Mouse (Mus musculus) adrenal gland, adult 18-20 months (tissue): ENCODE measurements around the gene Ece1. TPM values are rescaled to one million over a fixed set of nuclear protein-coding genes. Genes with fewer than 3 reads are reported as not detected.
A peak's percentile ranks its signal among the peaks of the same experiment; 100 is the strongest.

ENCODE experiments used
- DNase-seq, 2 experiments: peaks; one replicate each; pipeline ENCODE4 v3.0.0; 2021 to 2022; ENCODE audit warnings: low spot score in 2 of 2
- total RNA-seq, 2 experiments: library from RNA; stranded (reverse); gene quantifications; 1 replicate in 1 of 2; 2 replicates in 1 of 2; pipeline ENCODE4 v1.2.3; 2021

Gene Ece1
- total RNA-seq, 2 experiments from 2014 or later: 210 to 273 TPM

DNA sequence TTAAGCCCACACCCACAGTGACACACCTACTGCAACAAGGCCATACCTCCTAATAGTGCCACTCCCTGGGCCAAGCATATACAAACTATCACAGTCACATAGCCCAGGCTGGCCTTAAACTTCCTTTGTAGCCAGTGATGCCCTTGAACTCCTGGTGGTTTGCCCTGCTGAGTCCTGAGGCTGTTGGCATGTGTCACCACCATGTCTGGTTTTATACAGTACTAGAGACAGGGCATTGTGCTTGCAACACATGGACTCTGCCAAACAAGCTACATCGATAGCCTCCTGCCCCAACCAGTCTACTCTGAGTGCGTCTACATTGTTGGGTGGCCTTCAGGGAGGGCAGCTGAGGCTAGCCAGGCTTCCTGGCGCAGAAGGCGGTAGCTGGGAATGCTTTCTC is 74.1 kb downstream of the Ece1 start:
- no peak for DNase-seq

DNA sequence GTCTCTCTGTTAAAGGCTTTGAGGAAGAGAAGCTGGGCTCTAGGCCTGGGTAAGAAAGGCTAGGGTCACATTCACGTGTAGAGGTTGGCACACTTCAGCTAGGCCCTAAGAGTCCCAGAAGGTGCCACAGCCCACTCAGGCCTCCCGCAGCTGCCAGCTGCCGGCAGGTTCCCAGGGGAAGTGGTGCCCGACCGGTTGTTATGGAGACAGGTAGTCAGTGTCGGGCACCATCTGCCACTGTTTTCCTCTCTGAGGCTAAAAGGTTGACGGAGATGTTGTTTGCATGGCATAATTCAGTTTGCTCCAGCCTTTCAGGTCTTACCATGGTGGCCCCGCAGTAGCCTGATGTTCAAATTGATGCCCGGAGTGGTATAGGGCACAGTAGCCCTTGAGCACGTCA is 78.0 kb downstream of the Ece1 start:
- DNase-seq: no peak

DNA sequence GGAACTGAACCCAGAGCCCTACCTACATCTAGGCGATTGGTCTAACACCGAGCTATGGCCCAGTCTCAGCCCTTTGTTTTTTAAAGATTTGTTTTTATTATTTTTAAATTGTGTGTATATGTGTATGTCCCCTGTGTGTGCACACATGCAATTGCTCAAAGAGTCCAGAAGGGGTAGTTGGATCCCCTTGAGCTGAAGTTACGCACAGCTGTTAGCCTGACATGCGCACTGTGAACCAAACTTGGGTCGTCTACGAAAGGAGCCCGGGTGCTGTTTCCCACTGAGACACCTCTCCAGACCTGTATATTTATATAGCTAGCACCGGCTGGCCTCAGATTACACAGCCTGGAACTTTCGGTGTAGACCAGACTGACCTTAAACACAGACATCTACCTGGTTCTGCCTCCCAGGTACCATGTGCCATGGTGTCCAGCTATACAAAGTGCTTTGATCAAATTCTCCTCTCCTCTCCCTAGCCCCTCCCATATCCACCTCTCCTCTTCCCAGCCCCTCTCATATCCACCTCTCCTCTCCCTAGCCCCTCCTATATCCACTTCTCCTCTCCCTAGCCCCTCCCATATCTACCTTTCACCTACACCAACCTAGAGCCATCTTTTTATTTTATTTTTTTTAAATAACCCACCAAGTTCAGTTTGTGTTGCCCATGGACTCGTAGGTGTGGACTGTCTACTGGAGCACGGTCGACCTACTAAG is 79.3 kb downstream of the Ece1 start:
- no peak for DNase-seq

DNA sequence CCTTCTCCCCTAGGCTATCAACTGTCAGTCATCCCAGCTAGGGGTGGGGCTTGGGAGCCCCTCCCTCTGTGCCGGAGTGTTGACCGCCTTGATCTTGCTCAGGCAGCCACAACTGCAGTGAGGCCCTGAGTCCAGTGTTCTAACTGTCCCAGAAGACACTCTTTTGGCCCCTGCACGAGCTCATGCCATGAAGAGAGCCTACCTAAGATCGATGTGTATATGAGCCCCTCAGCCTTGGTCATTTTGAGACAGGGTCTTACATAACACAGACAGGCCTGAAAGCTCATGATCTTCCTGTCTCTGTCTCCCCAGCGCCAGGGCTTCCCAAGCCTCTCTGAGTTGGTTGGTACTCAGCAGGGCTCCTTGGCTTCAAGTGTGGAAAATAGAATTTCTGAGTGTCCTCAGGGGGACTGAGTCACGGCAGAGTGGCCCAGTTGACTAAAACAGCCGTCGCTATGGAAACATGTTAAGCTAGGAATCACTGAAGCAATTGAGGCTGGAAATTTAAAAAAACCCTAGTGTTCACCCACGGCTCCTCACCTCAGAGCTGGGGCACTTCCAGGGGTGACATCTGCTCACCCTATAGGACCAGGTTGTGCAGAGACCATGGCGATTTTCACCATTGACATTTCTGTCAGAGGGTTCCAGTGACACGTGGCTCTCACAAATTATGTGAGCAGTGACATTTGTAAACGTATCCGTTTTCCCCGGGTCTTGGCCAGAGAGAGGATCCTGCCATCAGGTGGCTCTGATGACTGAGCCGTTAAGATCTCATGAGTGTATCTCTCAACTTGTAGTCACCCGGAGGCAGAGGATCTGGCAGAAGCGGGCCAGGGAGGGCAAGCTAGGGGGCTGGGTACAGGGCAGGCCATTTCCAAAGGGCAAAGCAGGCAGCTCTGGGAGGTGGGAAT is 80.1 kb downstream of the Ece1 start:
- DNase-seq: peak in 1 of 2 experiments; percentile 28

DNA sequence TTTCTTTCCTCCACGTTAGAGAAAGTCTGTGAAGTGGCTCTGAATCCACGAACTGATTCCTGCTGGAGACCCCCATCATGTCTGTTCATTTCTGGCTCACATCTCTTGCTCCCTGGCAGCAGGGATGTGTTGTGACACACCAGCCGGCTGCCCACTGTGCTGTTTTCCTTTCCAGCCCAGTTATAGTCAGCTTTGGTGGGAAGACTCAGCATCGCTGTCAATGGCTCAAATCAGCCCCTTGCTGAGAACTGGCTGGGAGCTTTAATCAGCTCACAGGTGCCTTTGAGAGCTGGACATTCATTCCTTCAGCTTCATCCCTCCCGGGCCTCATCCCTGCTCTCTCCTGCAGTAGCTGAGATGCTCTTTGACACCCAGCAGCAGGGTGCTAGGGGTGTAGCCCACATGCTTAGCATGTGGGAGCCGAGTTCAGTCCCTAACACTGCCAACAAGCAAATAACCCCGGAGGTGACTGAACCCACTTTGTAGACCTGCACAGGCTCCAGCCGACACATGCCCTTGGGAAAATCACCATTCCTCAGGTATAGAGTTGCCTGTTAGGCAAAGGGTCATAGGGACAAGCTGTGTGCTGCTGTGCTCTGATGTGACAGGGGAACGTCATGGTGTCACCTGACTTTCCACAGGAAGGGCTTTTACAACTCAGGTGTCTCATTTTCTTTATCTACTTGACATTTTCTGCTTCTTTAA is 80.9 kb downstream of the Ece1 start:
- no peak for DNase-seq

DNA sequence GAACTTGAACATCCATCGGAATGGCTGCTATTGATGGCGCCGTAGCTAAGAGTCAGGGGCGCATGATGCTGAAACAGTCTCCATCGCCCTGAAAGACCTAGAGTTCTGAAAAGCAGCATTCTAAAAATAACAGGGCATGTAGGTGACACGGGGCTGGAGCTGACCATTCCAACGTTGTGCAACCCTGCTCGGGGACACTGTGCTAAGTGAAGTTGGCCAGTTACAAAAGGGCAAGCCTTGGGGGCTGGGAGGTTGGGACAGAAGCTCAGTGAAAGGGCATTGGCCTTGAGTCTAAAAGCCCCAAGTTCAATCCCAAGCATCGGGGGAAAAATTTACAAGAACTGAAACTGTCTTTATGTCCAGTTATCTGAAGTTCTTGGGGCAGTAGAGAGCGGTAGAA is 81.5 kb downstream of the Ece1 start:
- no peak for DNase-seq

DNA sequence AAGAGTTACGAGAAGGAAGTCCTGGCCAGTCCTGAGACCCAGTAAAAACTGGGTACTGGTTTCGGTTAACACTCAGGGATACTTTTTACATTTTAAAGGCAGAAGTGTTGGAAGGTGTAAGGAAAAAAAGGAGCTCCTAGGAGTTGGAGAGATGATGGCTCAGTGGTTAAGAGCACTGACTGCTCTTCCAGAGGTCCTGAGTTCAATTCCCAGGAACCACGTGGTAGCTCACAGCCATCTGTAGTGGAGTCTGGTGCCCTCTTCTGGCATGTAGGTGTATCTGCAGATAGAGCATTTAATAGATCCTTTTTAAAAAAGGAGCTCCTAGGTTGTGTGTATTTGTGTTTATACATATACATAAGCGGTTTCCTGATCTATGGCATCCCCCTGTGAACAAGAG is 83.3 kb downstream of the Ece1 start:
- no peak for DNase-seq

DNA sequence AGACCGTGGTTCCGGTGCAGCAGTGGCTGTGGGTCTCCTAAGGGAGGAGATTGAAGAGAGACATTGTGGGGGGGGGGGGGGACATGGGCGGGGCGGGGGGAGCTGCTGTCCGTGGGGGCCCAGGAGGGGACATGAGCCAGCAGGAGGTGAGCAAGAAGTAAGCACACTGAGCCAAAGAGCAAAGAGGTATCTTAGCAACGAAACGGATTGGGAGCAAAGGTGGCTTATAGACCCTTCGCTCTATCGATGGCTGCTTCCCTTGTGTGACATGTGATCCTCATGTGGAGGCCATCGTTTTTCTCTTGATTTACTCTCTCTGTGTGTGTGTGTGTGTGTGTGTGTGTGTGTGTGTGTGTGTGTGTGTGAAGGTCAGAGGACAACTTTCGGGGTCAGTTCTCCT is 84.4 kb downstream of the Ece1 start:
- no peak for DNase-seq

DNA sequence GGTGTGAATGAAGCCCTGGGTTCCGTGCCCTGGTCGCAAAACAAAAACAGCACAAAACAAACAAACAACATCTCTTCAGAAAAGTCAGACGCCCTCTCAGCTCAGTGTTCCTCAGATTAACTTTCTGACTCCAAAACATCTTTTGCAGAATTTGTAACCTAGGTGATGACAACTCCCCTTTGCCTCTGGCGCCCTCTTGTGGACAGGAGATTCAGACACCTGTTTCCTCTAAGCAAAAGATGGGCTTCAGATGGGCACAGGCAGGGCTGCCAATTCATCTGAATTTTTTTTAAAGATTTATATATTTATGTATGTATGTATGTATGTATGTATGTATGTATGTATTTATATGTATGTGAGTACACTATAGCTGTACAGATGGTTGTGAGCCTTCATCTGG is 90.8 kb downstream of the Ece1 start:
- DNase-seq: peak; percentile 79 to 83

DNA sequence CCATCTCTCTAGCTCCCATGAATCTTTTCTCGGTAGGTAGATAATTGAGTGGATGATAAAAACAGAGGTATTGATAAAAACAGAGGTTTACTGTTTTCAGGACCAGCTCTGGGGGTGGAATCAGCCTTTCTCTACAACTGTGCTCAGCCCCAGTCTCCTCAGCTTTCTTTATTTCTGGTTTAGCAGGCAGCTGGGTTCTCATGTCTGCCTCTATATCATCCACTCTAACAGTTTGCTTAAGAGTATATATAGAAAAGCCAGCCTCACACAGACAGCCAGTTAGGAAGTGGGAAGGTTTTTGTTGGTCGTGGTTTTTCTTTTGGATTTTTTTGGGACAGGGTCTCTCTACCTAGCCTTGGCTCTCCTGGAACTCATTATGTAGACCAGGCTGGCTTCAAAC is 92.1 kb downstream of the Ece1 start:
- DNase-seq: no peak

DNA sequence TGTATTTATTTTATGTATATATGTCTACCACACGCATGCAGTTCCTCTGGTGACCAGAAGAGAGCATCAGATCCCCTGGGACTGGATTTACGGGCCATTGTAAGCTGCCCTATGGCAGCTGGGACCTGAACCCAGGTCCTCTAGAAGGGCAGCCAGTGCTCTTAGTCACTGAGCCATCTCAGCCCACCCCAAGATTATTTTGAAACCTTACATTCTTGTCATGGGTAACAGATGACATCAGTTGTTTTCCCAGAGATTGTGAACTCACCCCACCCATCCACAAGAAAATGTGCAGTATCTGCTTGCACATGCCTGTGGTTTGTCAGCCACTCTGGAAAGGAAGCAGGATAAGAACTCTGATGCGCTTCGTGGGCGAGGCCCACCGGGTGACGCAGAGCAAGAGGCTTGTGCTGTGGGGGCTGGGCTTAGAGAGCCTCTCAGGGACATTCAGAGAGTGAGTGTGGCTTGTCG is 92.9 kb downstream of the Ece1 start:
- DNase-seq: no peak

DNA sequence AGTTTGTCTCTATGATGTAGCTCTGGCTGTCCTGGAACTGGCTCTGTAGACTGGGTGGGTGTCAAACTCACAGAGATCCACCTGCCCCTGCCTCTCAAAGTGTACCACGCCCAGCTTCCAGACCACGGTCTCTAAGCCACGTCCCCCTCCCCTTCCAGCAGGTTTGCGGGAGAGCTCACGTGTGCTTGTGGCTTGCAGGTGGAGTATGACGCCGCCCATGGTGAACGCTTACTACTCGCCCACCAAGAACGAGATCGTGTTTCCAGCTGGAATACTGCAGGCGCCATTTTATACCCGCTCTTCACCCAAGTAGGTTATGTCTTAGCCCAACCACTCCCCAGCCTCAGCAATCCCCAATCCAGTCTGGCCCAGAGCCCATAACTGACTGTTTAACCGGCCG is 94.2 kb downstream of the Ece1 start:
- DNase-seq: no peak

DNA sequence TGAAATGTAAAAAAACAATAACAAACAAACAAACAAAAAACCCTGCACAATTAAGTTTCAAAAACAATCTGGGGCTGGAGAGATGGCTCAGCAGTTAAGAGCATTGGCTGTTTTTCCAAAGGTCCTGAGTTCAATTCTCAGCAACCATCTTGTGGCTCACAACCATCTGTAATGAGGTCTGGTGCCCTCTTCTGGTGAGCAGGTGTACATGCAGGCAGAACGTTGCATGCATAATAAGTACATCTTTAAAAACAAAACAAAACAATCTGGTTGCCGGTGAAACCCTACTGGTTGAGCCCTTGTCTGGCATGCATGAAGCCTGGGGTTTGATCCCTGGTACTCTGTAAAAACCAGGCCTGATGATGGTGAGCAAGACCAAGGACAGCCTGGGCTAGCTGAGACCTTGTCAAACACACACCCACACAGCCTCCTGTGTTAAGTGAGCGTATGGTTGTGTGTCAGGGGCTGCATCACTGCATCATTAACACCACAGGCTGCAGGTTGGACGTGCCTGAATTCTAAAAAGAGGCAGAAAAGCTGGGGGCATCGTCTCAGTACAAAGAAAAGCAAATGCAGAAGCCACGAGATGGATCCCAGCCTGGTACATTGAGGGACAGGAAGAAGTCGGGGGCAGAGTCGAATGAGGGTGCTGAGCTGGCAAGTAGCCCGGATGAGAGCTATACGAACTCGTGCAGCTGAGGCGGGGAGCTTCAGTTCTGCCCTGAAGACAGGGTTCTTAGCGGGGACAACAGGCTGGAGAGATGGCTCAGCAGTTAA is 98.0 kb downstream of the Ece1 start:
- DNase-seq: no peak

DNA sequence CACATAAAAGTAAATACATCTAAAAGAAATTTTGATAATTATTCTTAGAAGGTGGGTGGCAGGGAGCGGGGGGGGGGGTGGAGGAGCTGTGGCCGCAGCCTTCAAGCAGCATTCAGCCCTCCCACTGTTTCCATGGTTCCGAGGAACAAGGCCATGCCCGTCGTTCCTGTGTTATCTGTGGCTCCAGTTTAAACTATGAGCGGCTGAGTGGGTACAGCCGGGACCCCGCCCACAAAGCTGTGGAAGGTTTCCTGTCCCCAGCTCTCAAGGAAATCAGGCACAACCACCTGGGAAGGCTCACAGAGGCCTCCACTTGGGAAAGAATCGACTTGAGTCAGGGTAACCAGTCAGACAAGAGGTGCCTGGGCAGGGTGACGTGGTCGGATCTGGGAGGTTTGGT is 98.7 kb downstream of the Ece1 start:
- DNase-seq: no peak

DNA sequence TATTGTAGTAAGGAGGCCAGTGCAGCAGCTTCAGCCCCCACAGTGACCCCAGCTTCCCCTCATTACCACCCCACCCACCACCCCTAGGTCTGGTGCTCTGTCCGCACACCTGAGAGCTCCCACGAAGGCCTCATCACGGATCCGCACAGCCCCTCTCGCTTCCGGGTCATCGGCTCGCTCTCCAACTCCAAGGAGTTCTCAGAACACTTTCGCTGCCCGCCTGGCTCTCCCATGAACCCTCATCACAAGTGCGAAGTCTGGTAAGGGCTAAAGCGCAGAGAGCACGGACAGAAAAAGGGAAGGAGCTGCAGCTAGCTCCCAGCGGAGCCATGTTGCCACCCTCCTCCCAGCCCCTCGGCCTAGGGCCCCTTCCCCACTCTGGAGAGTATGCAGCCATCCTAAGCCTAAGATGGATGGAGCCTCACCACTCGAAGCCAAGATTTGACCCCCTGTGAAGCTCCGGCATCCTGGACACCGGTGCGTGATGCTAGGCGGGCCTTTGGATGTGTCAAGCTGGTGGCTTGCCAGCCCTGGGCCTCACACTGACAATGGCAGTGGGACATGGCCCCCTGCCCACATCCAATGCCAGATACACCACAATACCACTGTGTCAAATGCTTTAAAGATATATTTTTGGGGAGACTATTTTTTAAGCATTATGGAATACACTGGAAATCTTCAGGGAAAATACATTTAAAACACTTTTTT is 100.8 kb downstream of the Ece1 start:
- DNase-seq: no peak

DNA sequence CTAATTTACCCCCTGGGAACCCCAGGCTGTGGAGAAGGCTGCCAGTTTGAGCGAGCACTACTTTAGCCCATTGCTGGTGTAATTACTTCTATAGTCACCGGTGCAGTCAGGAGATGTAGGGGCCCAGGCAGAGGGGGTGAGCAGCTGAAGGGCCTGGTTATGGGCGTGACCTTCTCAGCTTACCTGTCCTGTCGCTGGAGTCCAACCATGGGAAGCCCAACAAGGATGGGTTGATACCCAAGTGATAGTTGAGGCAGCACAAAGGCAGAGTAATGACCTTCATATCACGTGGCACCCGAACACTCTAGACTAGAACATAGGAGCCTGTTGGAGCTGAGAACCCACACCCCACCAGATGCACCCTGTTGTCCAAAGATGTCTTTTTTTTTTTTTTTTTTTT is 101.4 kb downstream of the Ece1 start:
- DNase-seq: no peak

DNA sequence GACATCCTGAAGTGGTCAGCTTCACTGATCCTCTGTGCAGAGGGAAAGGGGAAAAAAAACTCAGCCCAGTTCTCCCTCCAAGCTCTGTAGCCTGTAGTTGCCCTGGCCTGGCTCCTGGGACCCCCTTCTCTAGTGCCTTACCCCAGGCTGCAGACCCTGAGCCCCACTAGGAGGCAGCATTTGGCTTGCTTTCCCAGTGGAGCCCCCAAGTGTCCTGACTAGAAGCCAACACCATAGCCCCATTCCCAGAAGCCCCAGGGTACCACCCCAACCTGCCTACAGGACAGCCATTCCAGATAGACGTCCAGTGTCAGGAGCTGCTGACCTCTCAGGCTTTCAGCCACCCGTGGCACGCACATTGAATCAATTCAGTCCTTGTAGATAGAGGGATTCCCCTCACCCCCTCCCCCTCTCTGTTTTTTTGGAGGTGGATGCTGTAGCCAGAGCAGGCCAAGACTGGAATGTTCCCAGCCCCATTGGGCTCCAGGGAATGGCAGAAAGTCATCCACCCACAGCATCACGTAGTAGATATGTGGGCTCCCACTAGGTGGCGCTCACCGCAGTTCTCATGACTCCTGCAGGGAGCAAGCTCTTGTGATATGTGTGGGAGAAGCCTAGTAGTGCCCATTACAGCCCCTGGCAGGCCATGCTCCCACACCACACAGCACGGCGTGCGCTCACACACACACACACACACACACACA is 102.0 kb downstream of the Ece1 start:
- DNase-seq: peak; percentile 75 to 79

DNA sequence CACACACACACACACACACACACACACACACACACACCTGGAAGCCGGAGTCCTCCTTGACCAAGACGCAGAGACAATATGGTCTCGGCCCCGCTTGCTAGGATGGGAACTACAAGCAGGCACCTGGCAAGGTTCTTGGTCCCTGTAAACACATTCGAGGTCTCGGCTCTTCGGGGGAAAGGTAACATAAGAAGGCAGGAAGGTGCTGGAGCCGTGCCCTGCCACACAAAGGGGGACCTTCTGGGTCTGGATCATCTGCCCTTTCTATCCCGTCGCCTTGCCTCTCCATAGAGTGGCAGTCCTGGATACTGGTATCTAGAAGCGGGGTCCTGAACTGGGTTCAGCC is 102.5 kb downstream of the Ece1 start:
- DNase-seq: no peak

DNA sequence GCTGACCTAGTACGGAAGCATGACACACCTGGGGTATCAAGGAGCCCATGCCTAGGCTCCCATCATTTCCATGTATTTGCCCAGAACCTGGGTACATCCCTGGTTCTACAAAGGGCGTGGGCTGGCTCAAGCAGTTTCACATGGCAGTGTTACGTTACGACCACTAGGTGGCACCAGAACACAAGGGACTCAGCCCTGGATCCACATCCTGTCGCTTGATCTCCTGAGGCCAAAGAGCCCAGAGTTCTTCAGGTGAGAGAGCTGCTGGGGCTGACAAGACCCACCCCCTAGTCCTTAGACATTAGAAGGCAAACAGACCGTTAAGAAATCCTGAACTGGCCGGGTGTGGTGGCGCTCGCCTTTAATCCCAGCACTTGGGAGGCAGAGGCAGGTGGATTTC is 106.2 kb downstream of the Ece1 start:
- peak; percentile 60 to 65 for DNase-seq
